Mouse (Mus musculus): ENCODE data around the gene Olfr279. TPM values are rescaled to one million over a fixed set of nuclear protein-coding genes. Genes with fewer than 3 reads are reported as not detected.
A peak's percentile ranks its signal among the peaks of the same experiment; 100 is the strongest.

Gene Olfr279
- not detected in 2 replicates for total RNA-seq (2021)
- long read RNA-seq = 0 reads

GRCm38 (mm10) chr15:98492102-98492501, at the start of gene Olfr279:
Gene Olfr279, plus strand, starts transcription at chr15:98492402.
- DNase-seq = no peak

GRCm38 (mm10) chr15:98444561-98444960, 47.6 kb upstream of the Olfr279 start:
- DNase-seq = peak; percentile 10

GRCm38 (mm10) chr15:98448521-98448920, 43.7 kb upstream of the Olfr279 start:
- no peak for DNase-seq

- DNase-seq = no peak
Observed at GRCm38 (mm10) chr15:98452288-98452687, 39.9 kb upstream of the Olfr279 start, which contains the start of gene Olfr281. Gene Olfr281, plus strand, starts transcription at chr15:98452588.

- DNase-seq = no peak
Observed at GRCm38 (mm10) chr15:98469596-98469995, 22.6 kb upstream of the Olfr279 start, which contains the start of gene OR5BS1P. Gene OR5BS1P, plus strand, starts transcription at chr15:98469896.

- DNase-seq = no peak
Observed at GRCm38 (mm10) chr15:98471539-98471938, 20.7 kb upstream of the Olfr279 start.

- no peak for DNase-seq
Observed at GRCm38 (mm10) chr15:98474958-98475357, 17.2 kb upstream of the Olfr279 start.

GRCm38 (mm10) chr15:98475382-98475781, 16.8 kb upstream of the Olfr279 start:
- peak; percentile 64 for DNase-seq

GRCm38 (mm10) chr15:98476281-98476680, 15.9 kb upstream of the Olfr279 start:
- DNase-seq = no peak

- no peak for DNase-seq
Observed at GRCm38 (mm10) chr15:98479568-98480102, 12.6 kb upstream of the Olfr279 start.

- DNase-seq = no peak
Observed at GRCm38 (mm10) chr15:98482701-98483100, 9.5 kb upstream of the Olfr279 start, which contains the start of gene Lalba. Gene Lalba, minus strand, starts transcription at chr15:98482721.

- DNase-seq = no peak
Observed at GRCm38 (mm10) chr15:98483907-98484886, 8.0 kb upstream of the Olfr279 start.

- no peak for DNase-seq
Observed at GRCm38 (mm10) chr15:98486433-98487021, 5.7 kb upstream of the Olfr279 start.

GRCm38 (mm10) chr15:98491332-98491731, 870 bp upstream of the Olfr279 start:
- DNase-seq = no peak

- DNase-seq = no peak
Observed at GRCm38 (mm10) chr15:98497631-98498030, 5.4 kb downstream of the Olfr279 start.

- no peak for DNase-seq
Observed at GRCm38 (mm10) chr15:98503317-98503716, 11.1 kb downstream of the Olfr279 start.

GRCm38 (mm10) chr15:98504514-98504913, 12.3 kb downstream of the Olfr279 start:
- DNase-seq = peak; percentile 68

GRCm38 (mm10) chr15:98506253-98506957, 14.2 kb downstream of the Olfr279 start:
- no peak for DNase-seq

GRCm38 (mm10) chr15:98507321-98507720, 15.1 kb downstream of the Olfr279 start:
- DNase-seq = no peak

- no peak for DNase-seq
Observed at GRCm38 (mm10) chr15:98509387-98509786, 17.2 kb downstream of the Olfr279 start.

GRCm38 (mm10) chr15:98510438-98511385, 18.5 kb downstream of the Olfr279 start:
- DNase-seq = peak; percentile 78

All from adrenal gland, postnatal 25 days (tissue).